Mouse (Mus musculus) liver, adult 2 months (tissue): ENCODE results near the gene Plxna4.

Experiments used
- CTCF ChIP-seq: fragments of 200-500 bp; IDR thresholded peaks from 2 replicates; pipeline ENCODE4 v1.5.1; 2011; ENCODE audit warnings: low read depth, low read length, control low read depth
- POLR2A ChIP-seq: fragments of 200-500 bp; IDR thresholded peaks from 2 replicates; pipeline ENCODE4 v1.6.1; 2011; ENCODE audit warnings: low read length, control low read depth; ENCODE audit not compliant: insufficient read depth; ENCODE audit errors: extremely low read depth

- TF ChIP-seq CTCF (no peak), POLR2A (no peak)
Observed at GRCm38 (mm10) chr6:32373931-32374361, 214.0 kb downstream of the Plxna4 start.
